ENCODE assay signal across 8 mouse cellular contexts in genomic region chr3:32397461-32398174, GRCm38 (mm10). TPM values are rescaled to one million over a fixed set of nuclear protein-coding genes. Genes with fewer than 3 reads are reported as not detected.
DNase-seq lines count a peak whose midpoint lies in the region.

Gene Pik3ca, plus strand, starts transcription at chr3:32397671.

- peak; percentile 80 for DNase-seq in R1 (ENCODE audit: low read depth, low spot score)
- DNase-seq in cerebellum, adult 8-10 months = peak; percentile 61
- peak; percentile 61 for DNase-seq in forelimb bud, embryonic 11.5 days (ENCODE audit: low read depth, low spot score)
- DNase-seq in heart, postnatal 4 days = peak; percentile 59
- DNase-seq in layer of hippocampus, postnatal 10 days (ENCODE audit: low spot score in 2 of 2) = peak; percentile 61 to 69
- DNase-seq in lung, postnatal 14 days = peak; percentile 56
- DNase-seq in retina, postnatal 1 day = peak; percentile 70
- peak; percentile 50 for DNase-seq in urinary bladder, postnatal 14 days (ENCODE audit: low spot score)

RNA-seq across cellular contexts. Expression of gene Pik3ca, which starts in this region (rescaled TPM):
- 10 to 100 TPM; 42.0 to 44.3 TPM for total RNA-seq in heart, postnatal 4 days (2021)
- total RNA-seq in layer of hippocampus, postnatal 10 days (2021) = 10 to 100 TPM; 42.0 to 46.3 TPM

Comparison
In these comparisons a context has a peak if more than half of its experiments do, and no peak if none do; other contexts are left out.
1. Peak in every context shown above with its lines: DNase-seq.